Mouse (Mus musculus) intestine, embryonic 14.5 days (tissue): ENCODE data around the gene Nrp1. TPM values are rescaled to one million over a fixed set of nuclear protein-coding genes. Genes with fewer than 3 reads are reported as not detected.

Source experiments
- ATAC-seq: fragments of 200-750 bp; cut with Nextera tagmentation; replicated peaks from 2 replicates; pipeline ENCODE4 v1.8.0; 2017; ENCODE audit warnings: low read depth, moderate number of reproducible peaks, moderate TSS enrichment, moderate library complexity; ENCODE audit not compliant: low FRiP score, low TSS enrichment
- DNase-seq: peaks from one replicate; pipeline ENCODE4 v3.0.0-alpha.2; 2018; ENCODE audit warnings: low spot score
- H3K27ac ChIP-seq: fragments of 300-500 bp; sonication (generic); 2 replicates; pipeline ENCODE4 v1.5.1; 2014; ENCODE audit warnings: low read depth, mild to moderate bottlenecking, control low read depth
- H3K27me3 ChIP-seq: fragments of 300-500 bp; sonication (generic); replicated peaks from 2 replicates; pipeline ENCODE4 v1.6.1; 2014; ENCODE audit warnings: low read length, control low read depth; ENCODE audit not compliant: control insufficient read depth, insufficient read depth
- H3K36me3 ChIP-seq: fragments of 300-500 bp; sonication (generic); 2 replicates; pipeline ENCODE4 v1.6.1; 2014; ENCODE audit warnings: low read length, control low read depth; ENCODE audit not compliant: control insufficient read depth, insufficient read depth
- H3K4me1 ChIP-seq: fragments of 300-500 bp; sonication (generic); replicated peaks from 2 replicates; pipeline ENCODE4 v1.6.1; 2014; ENCODE audit warnings: low read length, control low read depth, mixed read lengths; ENCODE audit not compliant: control insufficient read depth, insufficient read depth
- H3K4me2 ChIP-seq: fragments of 300-500 bp; sonication (generic); 2 replicates; pipeline ENCODE4 v1.6.1; 2014; ENCODE audit warnings: low read length
- H3K4me3 ChIP-seq: fragments of 300-500 bp; sonication (generic); 2 replicates; pipeline ENCODE4 v1.5.1; 2014; ENCODE audit warnings: low read depth, low read length, control low read depth, mixed read lengths
- H3K9ac ChIP-seq: fragments of 300-500 bp; sonication (generic); 2 replicates; pipeline ENCODE4 v1.6.1; 2014; ENCODE audit warnings: mild to moderate bottlenecking, low read length
- H3K9me3 ChIP-seq: fragments of 300-500 bp; sonication (generic); 2 replicates; pipeline ENCODE4 v1.6.1; 2016; ENCODE audit warnings: low read length, control low read depth; ENCODE audit not compliant: control insufficient read depth
- WGBS: fragments of 180-500 bp; shearing (Covaris S2); extraction: QIAGEN DNeasy Blood & Tissue Kit; methylation state at CpG from one replicate; pipeline ENCODE4 v1.1.7; 2014; 5-methylcytosine and 5-hydroxymethylcytosine counted together
- polyA plus RNA-seq: library from polyadenylated mRNA; unstranded; fragments of >200 nt; fragmentation: Nextera tagmentation; extraction: Ambion mirVana; gene quantifications from 2 replicates; pipeline ENCODE4 v1.2.1, GENCODE M21; 2014

Nrp1 gene
- polyA plus RNA-seq: 65.5 and 66.0 TPM in 2 replicates

GRCm38 (mm10) chr8:128358406-128358755 is at the start of gene Nrp1:
TSS of gene Nrp1 (plus strand) at chr8:128358604.
- no peaks in the 10 kb centered on the region for H3K36me3 ChIP-seq
- peak; percentile 20 for ATAC-seq
- H3K4me2 ChIP-seq: peak within 1 kb of the TSS; percentile 92
- peak within 1 kb of the TSS; percentile 79 for H3K4me3 ChIP-seq
- H3K4me1 ChIP-seq: peaks cover 8% of the 10 kb centered on the region
- DNase-seq: no peak
- peak within 1 kb of the TSS; percentile 90 for H3K9ac ChIP-seq
- no peaks in the 10 kb centered on the region for H3K9me3 ChIP-seq
- WGBS: 0% methylated on average over 21 of the region's 21 CpGs
- peak within 1 kb of the TSS; percentile 95 for H3K27ac ChIP-seq
- no peaks in the 10 kb centered on the region for H3K27me3 ChIP-seq

DNA sequence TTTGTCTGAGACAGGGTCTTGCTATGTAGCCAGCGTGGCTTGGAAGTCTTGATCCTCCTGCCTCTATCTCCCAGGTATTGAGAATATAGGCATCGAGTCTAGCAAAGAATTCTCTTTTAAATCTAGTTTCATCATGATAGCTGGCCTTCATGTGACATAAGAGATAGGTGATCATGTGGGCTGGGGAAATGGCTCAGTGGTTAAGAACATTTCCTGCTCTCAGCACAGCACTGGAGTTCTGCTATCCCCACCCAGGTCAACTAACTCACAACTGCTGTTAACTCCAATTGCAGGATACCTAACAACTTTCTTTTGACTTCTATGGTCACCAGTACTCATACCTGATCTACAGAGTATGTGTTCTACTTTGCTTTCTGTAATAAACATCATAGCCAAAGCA is 37.6 kb upstream of the Nrp1 start:
- no peak overlapping the region for H3K4me2 ChIP-seq
- H3K9me3 ChIP-seq: no peaks in the 10 kb centered on the region
- WGBS: 88% methylated on average over 2 of the region's 2 CpGs
- no peak overlapping the region for H3K9ac ChIP-seq
- DNase-seq (no peak), ATAC-seq (no peak)
- H3K27ac ChIP-seq: no peak overlapping the region
- H3K4me1 ChIP-seq: no peaks in the 10 kb centered on the region
- H3K4me3 ChIP-seq: no peak overlapping the region
- no peaks in the 10 kb centered on the region for H3K27me3 ChIP-seq
- no peaks in the 10 kb centered on the region for H3K36me3 ChIP-seq

DNA sequence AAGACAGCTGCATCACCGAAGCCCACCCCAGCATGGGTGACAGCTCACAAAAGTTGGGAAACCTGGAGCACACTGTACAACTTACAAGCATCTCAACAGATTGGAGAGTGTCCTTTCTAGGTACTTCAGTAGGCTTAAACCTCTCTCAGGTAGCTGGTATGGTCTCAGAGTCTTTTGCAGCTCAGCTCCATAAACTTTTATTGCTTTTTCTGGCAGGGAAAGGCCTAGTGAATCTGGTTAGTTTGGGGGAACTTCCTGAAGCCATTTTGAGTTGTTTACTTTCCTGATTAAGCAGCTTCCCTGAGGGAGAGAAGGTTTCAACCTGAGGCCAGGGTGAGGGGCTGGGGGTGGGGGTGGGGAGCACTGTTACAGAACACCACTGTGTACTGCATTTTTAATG is 31.1 kb upstream of the Nrp1 start:
- Histone ChIP-seq H3K9ac (no peak overlapping the region), H3K27ac (no peak overlapping the region), H3K9me3 (no peaks in the 10 kb centered on the region), H3K4me2 (no peak overlapping the region), H3K36me3 (no peaks in the 10 kb centered on the region), H3K4me3 (no peak overlapping the region), H3K27me3 (no peaks in the 10 kb centered on the region), H3K4me1 (no peaks in the 10 kb centered on the region)
- DNase-seq (no peak), ATAC-seq (no peak)
- 83% methylated on average over 1 of the region's 1 CpGs for WGBS

GRCm38 (mm10) chr8:128327922-128328321 is 30.5 kb upstream of the Nrp1 start:
- H3K4me2 ChIP-seq: no peak overlapping the region

GRCm38 (mm10) chr8:128329502-128329901 is 28.9 kb upstream of the Nrp1 start:
- Histone ChIP-seq H3K4me3 (no peak overlapping the region), H3K4me2 (no peak overlapping the region), H3K9me3 (no peaks in the 10 kb centered on the region), H3K27me3 (no peaks in the 10 kb centered on the region), H3K36me3 (no peaks in the 10 kb centered on the region), H3K4me1 (no peaks in the 10 kb centered on the region), H3K9ac (no peak overlapping the region), H3K27ac (no peak overlapping the region)
- ATAC-seq (no peak), DNase-seq (no peak)
- 84% methylated on average over 3 of the region's 3 CpGs for WGBS

More at GRCm38 (mm10) chr8:128327922-128328321, 30.5 kb upstream of the Nrp1 start:
- WGBS: 20% methylated on average over 2 of the region's 2 CpGs
- H3K36me3 ChIP-seq: no peaks in the 10 kb centered on the region
- no peak overlapping the region for H3K27ac ChIP-seq
- H3K9ac ChIP-seq: no peak overlapping the region
- DNase-seq (no peak), ATAC-seq (no peak; the same call in 1 of the 2 replicates)
- no peaks in the 10 kb centered on the region for H3K27me3 ChIP-seq
- H3K9me3 ChIP-seq: no peaks in the 10 kb centered on the region
- H3K4me1 ChIP-seq: no peaks in the 10 kb centered on the region
- H3K4me3 ChIP-seq: no peak overlapping the region

DNA sequence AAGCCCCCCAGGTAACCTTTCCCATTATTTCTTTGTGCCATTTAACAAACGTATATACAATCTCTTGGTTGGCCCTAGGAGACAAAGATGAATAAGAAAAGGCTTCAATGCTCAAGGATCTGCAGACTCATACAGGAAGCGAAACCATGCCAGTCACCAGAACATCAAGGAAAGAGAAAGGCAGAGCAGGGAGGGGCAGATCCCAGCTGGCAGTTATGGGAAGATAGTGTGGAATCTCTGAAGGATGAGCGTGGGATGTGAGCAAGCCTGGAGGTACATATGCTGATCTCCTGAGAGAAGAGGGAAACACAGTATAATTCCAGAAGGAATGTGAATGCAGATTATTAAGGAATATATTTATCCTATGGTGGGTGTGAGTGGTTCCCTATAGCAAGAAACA is 22.4 kb upstream of the Nrp1 start:
- Histone ChIP-seq H3K27me3 (no peaks in the 10 kb centered on the region), H3K9ac (no peak overlapping the region), H3K27ac (no peak overlapping the region), H3K9me3 (no peaks in the 10 kb centered on the region), H3K36me3 (no peaks in the 10 kb centered on the region), H3K4me1 (no peaks in the 10 kb centered on the region), H3K4me2 (no peak overlapping the region), H3K4me3 (no peak overlapping the region)
- ATAC-seq: no peak
- WGBS: 89% methylated on average over 3 of the region's 3 CpGs
- no peak for DNase-seq

- Histone ChIP-seq H3K4me3 (no peak overlapping the region), H3K9me3 (no peaks in the 10 kb centered on the region), H3K4me2 (no peak overlapping the region), H3K27me3 (no peaks in the 10 kb centered on the region), H3K4me1 (no peaks in the 10 kb centered on the region), H3K36me3 (no peaks in the 10 kb centered on the region), H3K27ac (no peak overlapping the region), H3K9ac (no peak overlapping the region)
- DNase-seq (no peak), ATAC-seq (no peak)
These were observed 19.5 kb upstream of the Nrp1 start for GRCm38 (mm10) chr8:128338951-128339350.

DNA sequence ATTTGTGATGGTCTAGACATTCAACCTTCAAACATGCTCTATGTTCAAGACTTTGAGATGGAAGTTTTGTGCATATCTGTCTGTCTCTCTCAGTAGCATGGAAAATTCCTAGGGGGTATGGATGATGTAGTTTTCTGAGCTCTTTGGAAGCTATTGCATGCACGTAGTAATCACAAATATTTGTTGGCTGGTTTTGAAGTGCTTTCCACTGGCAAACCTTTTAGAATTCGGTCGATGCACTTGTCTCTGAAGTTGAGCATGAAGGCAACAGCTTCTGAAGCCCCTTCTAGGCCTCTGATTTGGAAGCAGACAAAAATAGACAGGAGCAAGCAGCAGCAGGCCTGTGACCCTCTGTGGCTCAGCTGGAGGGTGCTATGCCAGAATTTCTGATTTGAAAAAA is 18.9 kb upstream of the Nrp1 start:
- no peaks in the 10 kb centered on the region for H3K4me1 ChIP-seq
- no peak overlapping the region for H3K4me3 ChIP-seq
- WGBS: 89% methylated on average over 3 of the region's 3 CpGs
- H3K9ac ChIP-seq: no peak overlapping the region
- H3K27ac ChIP-seq: no peak overlapping the region
- no peaks in the 10 kb centered on the region for H3K9me3 ChIP-seq
- no peak for DNase-seq
- H3K36me3 ChIP-seq: no peaks in the 10 kb centered on the region
- no peak overlapping the region for H3K4me2 ChIP-seq
- H3K27me3 ChIP-seq: no peaks in the 10 kb centered on the region
- ATAC-seq: no peak

DNA sequence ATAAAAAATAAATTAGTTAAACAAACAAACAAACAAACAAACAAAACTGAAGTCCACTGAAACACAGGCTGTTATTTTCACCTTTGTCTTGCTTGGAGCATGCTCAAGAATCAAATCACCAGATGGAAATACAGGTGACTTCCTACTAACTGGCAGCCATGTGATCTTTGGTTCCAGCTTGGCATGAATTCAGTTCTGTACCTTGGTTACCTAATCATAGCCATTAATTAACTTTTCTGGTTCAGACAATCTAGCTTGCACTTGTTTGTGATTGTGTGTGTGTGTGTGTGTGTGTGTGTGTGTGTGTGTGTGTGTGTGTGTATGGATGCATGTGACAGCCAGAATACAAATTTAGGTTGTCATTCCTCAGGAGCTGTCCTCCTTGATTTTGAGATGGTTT is 8.0 kb upstream of the Nrp1 start:
- no peaks in the 10 kb centered on the region for H3K4me1 ChIP-seq
- H3K4me3 ChIP-seq: no peak overlapping the region
- H3K27ac ChIP-seq: no peak overlapping the region
- H3K36me3 ChIP-seq: no peaks in the 10 kb centered on the region
- no peaks in the 10 kb centered on the region for H3K9me3 ChIP-seq
- no peaks in the 10 kb centered on the region for H3K27me3 ChIP-seq
- H3K9ac ChIP-seq: no peak overlapping the region
- no peak overlapping the region for H3K4me2 ChIP-seq
- no peak for ATAC-seq
- DNase-seq: no peak
